Mouse (Mus musculus): ENCODE results near the gene Camkmt. TPM values are rescaled to one million over a fixed set of nuclear protein-coding genes. Genes with fewer than 3 reads are reported as not detected.
A peak's percentile ranks its signal among the peaks of the same experiment; 100 is the strongest.

The Camkmt gene
- polyA plus RNA-seq, 1 experiment from 2014 or later, result 11.4 TPM

- H3K4me1 ChIP-seq (ENCODE audit: control insufficient read depth, insufficient read depth, low read length), result no peaks in the 10 kb centered on the region
- DNase-seq (ENCODE audit: low spot score) (no peak), ATAC-seq (ENCODE audit: insufficient number of reproducible peaks, low FRiP score, low TSS enrichment, low read depth) (no peak)
- no peaks in the 10 kb centered on the region for H3K9me3 ChIP-seq (ENCODE audit: control insufficient read depth, low read length)
- 0 out of 2 replicates have a peak overlapping the region, but pooled peaks have one; percentile 1 for H3K4me2 ChIP-seq (ENCODE audit: low read depth, severe bottlenecking)
- no peak overlapping the region for H3K27ac ChIP-seq (replicated peaks; ENCODE audit: low read depth, low read length)
- WGBS, result 74% methylated on average over 11 of the region's 11 CpGs
- H3K4me3 ChIP-seq (ENCODE audit: low read depth, low read length), result no peak overlapping the region
- H3K9ac ChIP-seq (ENCODE audit: low read length), result no peak overlapping the region
- H3K36me3 ChIP-seq (ENCODE audit: control insufficient read depth, insufficient read depth, low read length), result no peaks in the 10 kb centered on the region
- no peaks in the 10 kb centered on the region for H3K27me3 ChIP-seq (ENCODE audit: control insufficient read depth, insufficient read depth, low read length)
Observed at GRCm38 (mm10) chr17:85257348-85257747, 167.0 kb downstream of the Camkmt start.

GRCm38 (mm10) chr17:85258703-85259341 is 168.5 kb downstream of the Camkmt start:
- WGBS, result 81% methylated on average over 13 of the region's 13 CpGs

GRCm38 (mm10) chr17:85266831-85267422 is 176.6 kb downstream of the Camkmt start:
- ATAC-seq (ENCODE audit: insufficient number of reproducible peaks, low FRiP score, low TSS enrichment, low read depth) (no peak), DNase-seq (ENCODE audit: low spot score) (no peak)
- H3K4me1 ChIP-seq (ENCODE audit: control insufficient read depth, insufficient read depth, low read length), result no peaks in the 10 kb centered on the region
- H3K27me3 ChIP-seq (ENCODE audit: control insufficient read depth, insufficient read depth, low read length), result no peaks in the 10 kb centered on the region
- H3K4me2 ChIP-seq (ENCODE audit: low read depth, severe bottlenecking), result no peak overlapping the region
- no peak overlapping the region for H3K4me3 ChIP-seq (ENCODE audit: low read depth, low read length)
- no peaks in the 10 kb centered on the region for H3K9me3 ChIP-seq (ENCODE audit: control insufficient read depth, low read length)
- no peak overlapping the region for H3K9ac ChIP-seq (ENCODE audit: low read length)
- WGBS, result 86% methylated on average over 12 of the region's 12 CpGs
- H3K36me3 ChIP-seq (ENCODE audit: control insufficient read depth, insufficient read depth, low read length), result no peaks in the 10 kb centered on the region
- no peak overlapping the region for H3K27ac ChIP-seq (replicated peaks; ENCODE audit: low read depth, low read length)

More at GRCm38 (mm10) chr17:85258703-85259341, 168.5 kb downstream of the Camkmt start:
- Histone ChIP-seq H3K27ac (replicated peaks; ENCODE audit: low read depth, low read length) (no peak overlapping the region), H3K36me3 (ENCODE audit: control insufficient read depth, insufficient read depth, low read length) (no peaks in the 10 kb centered on the region), H3K9ac (ENCODE audit: low read length) (no peak overlapping the region), H3K9me3 (ENCODE audit: control insufficient read depth, low read length) (no peaks in the 10 kb centered on the region), H3K4me2 (ENCODE audit: low read depth, severe bottlenecking) (no peak overlapping the region), H3K4me3 (ENCODE audit: low read depth, low read length) (no peak overlapping the region), H3K27me3 (ENCODE audit: control insufficient read depth, insufficient read depth, low read length) (no peaks in the 10 kb centered on the region), H3K4me1 (ENCODE audit: control insufficient read depth, insufficient read depth, low read length) (no peaks in the 10 kb centered on the region)
- DNase-seq (ENCODE audit: low spot score) (no peak), ATAC-seq (ENCODE audit: insufficient number of reproducible peaks, low FRiP score, low TSS enrichment, low read depth) (no peak)

GRCm38 (mm10) chr17:85271466-85272175 is 181.3 kb downstream of the Camkmt start:
- H3K36me3 ChIP-seq (ENCODE audit: control insufficient read depth, insufficient read depth, low read length), result no peaks in the 10 kb centered on the region
- H3K9ac ChIP-seq (ENCODE audit: low read length), result no peak overlapping the region
- H3K4me3 ChIP-seq (ENCODE audit: low read depth, low read length), result no peak overlapping the region
- no peaks in the 10 kb centered on the region for H3K27me3 ChIP-seq (ENCODE audit: control insufficient read depth, insufficient read depth, low read length)
- H3K27ac ChIP-seq (replicated peaks; ENCODE audit: low read depth, low read length), result no peak overlapping the region
- 90% methylated on average over 20 of the region's 20 CpGs for WGBS
- H3K4me1 ChIP-seq (ENCODE audit: control insufficient read depth, insufficient read depth, low read length), result no peaks in the 10 kb centered on the region
- no peak for DNase-seq (ENCODE audit: low spot score)
- H3K4me2 ChIP-seq (ENCODE audit: low read depth, severe bottlenecking), result no peak overlapping the region
- no peaks in the 10 kb centered on the region for H3K9me3 ChIP-seq (ENCODE audit: control insufficient read depth, low read length)
- ATAC-seq (ENCODE audit: insufficient number of reproducible peaks, low FRiP score, low TSS enrichment, low read depth), result no peak

GRCm38 (mm10) chr17:85279720-85280119 is 189.4 kb downstream of the Camkmt start:
- Histone ChIP-seq H3K9me3 (ENCODE audit: control insufficient read depth, low read length) (no peaks in the 10 kb centered on the region), H3K27me3 (ENCODE audit: control insufficient read depth, insufficient read depth, low read length) (no peaks in the 10 kb centered on the region), H3K4me3 (ENCODE audit: low read depth, low read length) (no peak overlapping the region), H3K4me2 (ENCODE audit: low read depth, severe bottlenecking) (no peak overlapping the region), H3K4me1 (ENCODE audit: control insufficient read depth, insufficient read depth, low read length) (no peaks in the 10 kb centered on the region), H3K9ac (ENCODE audit: low read length) (no peak overlapping the region), H3K27ac (replicated peaks; ENCODE audit: low read depth, low read length) (no peak overlapping the region), H3K36me3 (ENCODE audit: control insufficient read depth, insufficient read depth, low read length) (no peaks in the 10 kb centered on the region)
- DNase-seq (ENCODE audit: low spot score) (no peak), ATAC-seq (ENCODE audit: insufficient number of reproducible peaks, low FRiP score, low TSS enrichment, low read depth) (no peak)
- 78% methylated on average over 7 of the region's 7 CpGs for WGBS

GRCm38 (mm10) chr17:85282447-85282846 is 192.1 kb downstream of the Camkmt start:
- no peak for DNase-seq (ENCODE audit: low spot score)
- 75% methylated on average over 5 of the region's 5 CpGs for WGBS

GRCm38 (mm10) chr17:85291154-85291553 is 200.8 kb downstream of the Camkmt start:
- DNase-seq (ENCODE audit: low spot score) (no peak), ATAC-seq (ENCODE audit: insufficient number of reproducible peaks, low FRiP score, low TSS enrichment, low read depth) (no peak)
- Histone ChIP-seq H3K27ac (replicated peaks; ENCODE audit: low read depth, low read length) (no peak overlapping the region), H3K27me3 (ENCODE audit: control insufficient read depth, insufficient read depth, low read length) (no peaks in the 10 kb centered on the region), H3K4me1 (ENCODE audit: control insufficient read depth, insufficient read depth, low read length) (no peaks in the 10 kb centered on the region), H3K36me3 (ENCODE audit: control insufficient read depth, insufficient read depth, low read length) (no peaks in the 10 kb centered on the region), H3K4me3 (ENCODE audit: low read depth, low read length) (no peak overlapping the region), H3K9ac (ENCODE audit: low read length) (no peak overlapping the region), H3K9me3 (ENCODE audit: control insufficient read depth, low read length) (no peaks in the 10 kb centered on the region; the same call in 1 of the 2 replicates), H3K4me2 (ENCODE audit: low read depth, severe bottlenecking) (no peak overlapping the region)
- WGBS, result 98% methylated on average over 4 of the region's 4 CpGs

More at GRCm38 (mm10) chr17:85282447-85282846, 192.1 kb downstream of the Camkmt start:
- Histone ChIP-seq H3K27ac (replicated peaks; ENCODE audit: low read depth, low read length) (no peak overlapping the region), H3K9me3 (ENCODE audit: control insufficient read depth, low read length) (no peaks in the 10 kb centered on the region), H3K36me3 (ENCODE audit: control insufficient read depth, insufficient read depth, low read length) (no peaks in the 10 kb centered on the region), H3K4me3 (ENCODE audit: low read depth, low read length) (no peak overlapping the region), H3K4me1 (ENCODE audit: control insufficient read depth, insufficient read depth, low read length) (no peaks in the 10 kb centered on the region), H3K27me3 (ENCODE audit: control insufficient read depth, insufficient read depth, low read length) (no peaks in the 10 kb centered on the region), H3K4me2 (ENCODE audit: low read depth, severe bottlenecking) (no peak overlapping the region), H3K9ac (ENCODE audit: low read length) (no peak overlapping the region)
- ATAC-seq (ENCODE audit: insufficient number of reproducible peaks, low FRiP score, low TSS enrichment, low read depth), result no peak

- DNase-seq (ENCODE audit: low spot score) (no peak), ATAC-seq (ENCODE audit: insufficient number of reproducible peaks, low FRiP score, low TSS enrichment, low read depth) (no peak)
- 93% methylated on average over 5 of the region's 5 CpGs for WGBS
- H3K36me3 ChIP-seq (ENCODE audit: control insufficient read depth, insufficient read depth, low read length), result no peaks in the 10 kb centered on the region
- no peaks in the 10 kb centered on the region for H3K27me3 ChIP-seq (ENCODE audit: control insufficient read depth, insufficient read depth, low read length)
- H3K4me2 ChIP-seq (ENCODE audit: low read depth, severe bottlenecking), result no peak overlapping the region
- no peaks in the 10 kb centered on the region; the same call in 1 of the 2 replicates for H3K9me3 ChIP-seq (ENCODE audit: control insufficient read depth, low read length)
- no peak overlapping the region for H3K27ac ChIP-seq (replicated peaks; ENCODE audit: low read depth, low read length)
- H3K4me3 ChIP-seq (ENCODE audit: low read depth, low read length), result no peak overlapping the region
- no peaks in the 10 kb centered on the region for H3K4me1 ChIP-seq (ENCODE audit: control insufficient read depth, insufficient read depth, low read length)
- H3K9ac ChIP-seq (ENCODE audit: low read length), result no peak overlapping the region
Observed at GRCm38 (mm10) chr17:85291601-85292000, 201.2 kb downstream of the Camkmt start.

All from limb, embryonic 11.5 days (tissue).